Mouse (Mus musculus): ENCODE measurements around the gene Rbm3.
"Not testable (repeated sequence)": the region's sequence is repeated elsewhere in the genome, so short reads cannot be mapped to it uniquely, and the experiment has no call there.

Gene Rbm3

DNA sequence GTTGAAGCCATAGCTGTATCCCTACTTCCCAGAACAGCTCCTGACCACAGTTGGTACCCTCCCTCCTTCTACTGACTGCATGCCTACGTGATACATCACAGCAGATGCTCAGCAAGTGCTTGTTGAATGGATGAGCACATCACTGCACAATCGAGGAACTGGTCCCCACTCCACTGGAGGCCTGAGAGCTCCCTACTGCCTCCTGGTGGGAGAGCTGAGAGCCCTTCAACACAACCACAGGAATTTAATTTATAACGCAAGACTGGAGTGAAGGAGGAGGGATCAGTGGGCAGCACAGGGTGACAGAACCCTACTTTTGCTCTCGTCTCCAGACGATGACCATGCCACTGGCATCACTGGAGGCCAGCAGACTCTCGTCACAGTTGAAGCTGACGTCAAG, 20.4 kb downstream of the Rbm3 start:
- DNase-seq: no peak

DNA sequence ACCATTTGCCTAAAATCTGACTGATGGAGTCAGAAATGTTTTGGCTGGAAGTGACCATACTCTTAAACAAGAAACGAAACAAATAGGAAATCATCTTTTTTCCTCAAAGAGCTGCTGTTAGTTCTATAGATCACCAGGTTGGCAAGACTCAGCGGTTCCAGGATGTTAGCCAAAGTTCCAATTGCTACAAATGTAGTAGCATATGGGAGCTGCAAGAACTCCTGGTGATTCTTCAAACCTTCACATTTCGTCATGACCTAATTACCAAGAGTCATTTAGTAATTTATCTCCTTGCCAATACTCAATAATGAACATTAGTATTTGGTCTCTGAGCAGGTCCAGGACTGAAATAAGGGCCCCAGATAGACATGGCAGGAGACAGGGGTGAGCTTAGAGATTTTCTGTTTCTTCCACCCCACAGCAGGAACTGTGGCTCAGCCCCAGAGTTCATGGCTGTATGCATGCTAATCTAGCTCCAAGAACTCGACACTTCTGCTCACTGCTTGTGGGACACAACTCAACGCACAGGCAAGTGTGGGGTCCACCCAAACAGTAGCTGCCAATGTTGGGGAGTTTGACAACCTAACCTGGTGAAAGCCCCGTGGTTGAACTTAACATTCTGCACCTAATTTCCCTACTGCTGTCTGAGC, 21.7 kb downstream of the Rbm3 start:
- DNase-seq: no peak

DNA sequence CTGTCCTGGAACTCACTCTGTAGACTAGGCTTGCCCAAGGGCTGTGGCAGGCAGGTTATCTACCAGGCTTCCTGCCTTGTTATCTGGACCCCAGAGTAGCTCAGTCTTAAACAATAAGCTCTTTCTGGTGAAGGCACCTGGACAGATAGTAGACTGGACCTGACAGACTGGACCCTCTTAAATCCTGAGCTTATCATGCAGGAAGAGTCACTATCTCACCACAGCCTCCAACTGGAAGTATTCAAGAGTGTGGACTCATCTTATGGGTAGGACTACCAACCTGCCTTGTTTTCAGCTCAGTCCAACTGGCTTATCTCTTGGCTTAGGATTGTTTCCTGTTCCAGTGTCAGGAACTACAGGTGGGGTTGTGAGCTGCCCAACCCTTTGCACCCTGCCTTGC, 28.4 kb downstream of the Rbm3 start:
- no peak for DNase-seq

DNA sequence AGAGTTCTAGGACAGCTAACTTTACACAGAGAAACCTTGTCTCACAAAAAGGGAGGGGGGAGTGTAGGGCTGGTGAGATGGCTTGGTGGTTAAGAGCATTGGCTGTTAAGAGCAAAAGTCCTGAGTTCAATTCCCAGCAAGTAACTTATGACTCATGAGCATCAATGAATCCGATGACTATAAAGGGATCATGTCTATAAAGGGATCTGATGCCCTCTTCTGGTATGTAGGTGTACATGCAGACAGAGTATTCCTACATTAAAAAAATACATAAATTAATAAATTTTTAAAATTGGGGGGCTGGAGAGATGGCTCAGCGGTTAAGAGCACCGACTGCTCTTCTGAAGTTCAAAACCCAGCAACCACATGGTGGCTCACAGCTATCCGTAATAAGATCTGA, 30.4 kb downstream of the Rbm3 start:
- no peak for DNase-seq

DNA sequence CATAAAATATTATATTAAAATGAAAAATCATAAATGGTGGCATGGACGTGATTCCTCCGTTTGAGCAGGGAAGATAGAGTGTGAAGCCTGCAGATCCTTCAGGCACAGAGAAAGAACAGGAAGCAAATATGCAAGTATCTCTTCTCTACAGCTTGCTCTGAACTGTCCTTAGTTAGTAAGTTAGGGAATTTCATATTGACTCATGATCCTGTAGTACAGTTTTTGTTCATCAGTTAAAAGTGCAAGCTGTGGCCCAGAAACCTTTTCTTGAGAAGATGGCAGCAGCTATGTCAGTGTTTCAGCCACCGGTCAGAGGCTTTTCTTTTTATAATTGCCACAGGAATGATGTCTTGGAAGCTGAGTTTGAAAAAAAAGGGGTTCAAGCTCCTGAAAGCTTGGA, 40.7 kb downstream of the Rbm3 start:
- no peak for DNase-seq

DNA sequence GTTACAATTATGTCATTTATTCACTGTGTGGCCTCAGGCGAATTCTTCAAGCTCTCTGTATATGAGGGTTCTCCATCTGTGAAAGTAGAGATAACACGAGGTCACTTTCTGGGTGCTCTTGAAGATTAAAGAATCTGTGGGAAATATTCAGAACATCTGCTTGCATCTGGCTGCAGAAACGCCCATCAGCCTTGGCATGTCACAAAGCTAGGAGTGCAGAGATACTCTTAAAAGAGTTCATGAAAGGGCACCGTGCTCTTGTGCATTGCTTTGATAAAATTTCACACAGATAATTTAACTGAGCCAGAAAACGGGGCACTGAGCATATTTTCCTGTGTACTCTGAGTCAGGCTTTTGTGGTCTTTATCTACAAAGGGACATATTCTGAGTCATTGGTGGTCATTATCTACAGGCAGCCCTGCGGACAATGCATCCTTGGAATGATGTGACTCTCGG, 43.4 kb downstream of the Rbm3 start:
- DNase-seq: no peak

DNA sequence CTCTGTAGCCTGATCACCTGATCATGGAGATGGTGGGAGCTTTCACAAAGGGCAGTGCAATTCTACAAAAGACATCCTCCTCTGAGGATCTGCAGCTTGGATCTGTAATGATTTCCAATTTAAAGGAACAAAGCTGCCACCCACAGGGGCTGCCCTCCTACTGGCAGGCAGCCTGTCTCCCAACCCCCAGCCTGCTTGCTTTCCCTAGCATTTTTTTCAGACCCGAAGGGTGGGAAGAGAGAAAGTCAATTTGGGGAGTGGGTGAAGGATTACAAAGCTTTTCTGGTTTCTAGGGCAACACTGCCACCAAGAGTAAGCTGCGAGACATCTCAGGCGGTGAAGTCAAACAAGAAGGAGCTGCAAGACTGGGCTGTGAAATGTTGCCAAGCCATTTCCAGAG, 44.7 kb downstream of the Rbm3 start:
- DNase-seq: no peak

DNA sequence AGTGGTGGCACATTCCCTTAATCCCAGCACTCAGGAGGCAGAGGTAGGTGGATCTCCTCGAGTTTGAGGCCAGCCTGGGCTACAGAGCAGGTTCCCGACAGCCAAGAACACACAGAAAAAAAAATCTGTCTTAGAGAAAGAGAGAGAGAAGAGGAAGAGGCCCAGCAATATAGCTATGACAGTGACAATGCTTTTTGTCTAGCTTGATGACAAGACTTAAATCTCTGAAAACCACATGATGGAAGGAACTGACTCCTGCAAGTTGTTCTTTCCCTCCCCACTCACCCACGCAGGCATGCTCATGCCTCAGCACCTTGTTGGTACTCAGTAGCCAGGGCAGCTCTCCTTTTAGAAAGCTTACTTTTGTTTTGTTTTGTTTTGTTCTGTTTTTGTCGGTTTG, 46.2 kb downstream of the Rbm3 start:
- DNase-seq: no peak

DNA sequence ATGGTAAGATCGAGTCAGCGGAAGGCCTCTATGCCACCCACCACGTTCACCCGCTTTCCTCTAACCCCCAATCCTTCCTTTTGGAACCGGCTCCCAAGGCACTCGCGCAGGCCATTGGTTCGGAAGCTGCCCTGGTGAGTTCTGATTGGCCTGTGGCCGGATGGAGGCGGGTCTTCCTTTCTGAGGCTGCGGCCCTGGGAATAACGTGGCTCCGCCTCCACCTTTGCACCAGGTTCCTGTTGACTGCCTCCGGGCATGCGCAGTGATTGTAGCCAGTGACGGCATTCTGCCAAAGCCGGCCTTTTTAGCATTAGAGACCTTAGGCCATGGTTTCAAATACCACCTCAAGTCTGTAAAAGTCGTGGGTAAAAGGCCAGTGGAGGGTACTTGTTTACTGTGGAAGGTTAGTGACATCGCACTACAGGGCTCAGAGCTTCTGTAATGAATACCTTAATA, 48.9 kb downstream of the Rbm3 start:
- peak; percentile 89 to 91 for DNase-seq

DNA sequence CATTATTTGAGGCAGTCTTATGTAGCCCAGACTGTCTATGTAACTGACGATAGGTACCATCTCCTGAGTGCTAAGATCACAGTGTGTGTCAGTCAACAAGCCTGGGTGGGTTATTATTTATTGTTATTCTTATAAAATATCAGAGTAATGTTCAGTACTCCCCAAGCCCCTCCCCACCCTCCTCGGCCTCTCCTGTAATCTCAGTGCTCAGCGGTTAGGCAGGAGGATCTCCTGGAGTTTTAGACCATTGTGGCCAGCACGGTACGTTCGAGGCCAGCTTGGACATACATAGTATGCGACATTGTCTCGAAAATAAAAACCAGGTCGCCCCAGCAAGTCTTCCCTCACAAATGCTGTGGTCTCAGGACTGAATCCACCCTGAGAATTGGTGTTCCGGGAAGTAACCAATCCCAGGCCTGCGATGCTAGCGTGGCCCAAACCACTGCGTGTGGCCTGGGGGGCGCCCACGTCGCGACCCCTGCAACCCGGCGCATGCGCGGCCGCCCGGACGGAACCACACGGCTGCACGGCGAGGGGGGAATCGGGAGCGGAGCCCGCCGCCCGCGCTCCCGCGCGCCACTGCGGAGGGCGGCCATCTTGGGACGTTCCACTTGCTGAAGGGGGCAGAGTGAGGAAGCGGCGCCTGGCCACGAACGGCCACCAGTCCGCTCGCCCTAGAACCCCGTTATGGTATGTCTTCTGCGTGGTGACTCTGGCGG, 49.5 kb downstream of the Rbm3 start:
- peak; percentile 73 to 87 for DNase-seq

DNA sequence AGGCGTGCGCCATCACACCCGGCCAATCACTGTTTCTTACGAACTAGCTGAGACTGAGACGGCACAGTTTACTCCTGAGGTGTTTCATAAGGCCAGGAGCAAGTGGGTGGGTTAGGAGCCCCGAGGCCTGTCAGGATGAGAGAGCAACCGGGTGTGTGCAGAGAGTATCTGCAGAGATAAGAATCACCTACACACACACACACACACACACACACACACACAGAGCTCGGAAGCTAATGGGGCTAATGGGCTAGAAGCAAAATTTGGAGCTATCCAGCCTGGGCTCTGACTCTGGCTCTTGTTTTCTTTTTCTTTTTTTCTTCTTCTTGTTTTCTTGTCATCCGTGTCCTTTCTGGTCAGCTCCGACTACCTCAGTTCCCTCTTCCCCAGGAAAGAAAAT, 50.1 kb downstream of the Rbm3 start:
- DNase-seq: no peak

DNA sequence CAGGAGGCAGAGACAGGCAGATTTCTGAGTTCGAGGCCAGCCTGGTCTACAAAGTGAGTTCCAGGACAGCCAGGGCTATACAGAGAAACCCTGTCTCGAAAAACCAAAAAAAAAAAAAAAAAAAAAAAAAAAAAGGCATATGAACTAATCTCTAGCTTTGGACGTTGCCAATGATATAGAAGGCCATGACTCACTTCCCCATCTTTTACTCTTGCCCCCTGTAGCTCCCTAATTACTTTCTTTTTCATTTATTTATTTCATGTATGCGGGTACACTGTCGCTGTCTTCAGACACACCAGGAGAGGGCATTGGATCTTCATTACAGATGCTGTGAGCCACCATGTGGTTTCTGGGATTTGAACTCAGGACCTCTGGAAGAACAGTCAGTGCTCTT, 54.7 kb downstream of the Rbm3 start:
- DNase-seq: not testable (repeated sequence)

DNA sequence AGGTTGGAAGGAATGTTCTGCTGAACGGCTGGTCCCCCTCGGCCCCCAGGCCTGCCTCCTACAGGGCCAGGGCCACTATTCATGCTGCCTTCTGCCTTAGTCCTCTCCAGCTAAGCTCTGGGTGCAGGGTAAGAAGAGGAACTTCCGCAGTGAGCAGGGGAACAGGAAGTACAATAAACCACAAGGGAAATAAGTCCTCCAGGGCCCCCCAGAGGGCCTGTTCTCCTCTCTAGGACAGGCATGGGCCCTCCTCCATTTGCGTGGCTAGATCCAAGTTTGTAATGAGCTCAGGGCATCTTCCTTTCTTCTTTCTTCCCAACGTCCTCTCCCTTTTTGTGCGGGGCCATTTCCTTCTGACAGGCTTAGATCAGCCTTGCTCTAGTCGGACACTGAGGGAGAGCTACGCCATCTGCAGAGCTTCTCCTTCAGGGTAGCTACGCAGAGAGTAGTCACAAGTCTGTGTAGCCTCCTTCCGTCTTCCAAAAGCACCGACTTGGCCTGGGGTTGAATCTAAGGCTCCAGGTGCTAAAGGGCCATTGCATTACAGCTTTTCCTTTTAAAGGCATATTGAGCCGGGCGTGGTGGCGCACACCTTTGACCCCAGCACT, 55.2 kb downstream of the Rbm3 start, which contains the start of gene Was:
TSS of gene Was (minus strand) at position 153 of the 608 bp plus-strand sequence.
- peak; percentile 43 to 45 for DNase-seq

DNA sequence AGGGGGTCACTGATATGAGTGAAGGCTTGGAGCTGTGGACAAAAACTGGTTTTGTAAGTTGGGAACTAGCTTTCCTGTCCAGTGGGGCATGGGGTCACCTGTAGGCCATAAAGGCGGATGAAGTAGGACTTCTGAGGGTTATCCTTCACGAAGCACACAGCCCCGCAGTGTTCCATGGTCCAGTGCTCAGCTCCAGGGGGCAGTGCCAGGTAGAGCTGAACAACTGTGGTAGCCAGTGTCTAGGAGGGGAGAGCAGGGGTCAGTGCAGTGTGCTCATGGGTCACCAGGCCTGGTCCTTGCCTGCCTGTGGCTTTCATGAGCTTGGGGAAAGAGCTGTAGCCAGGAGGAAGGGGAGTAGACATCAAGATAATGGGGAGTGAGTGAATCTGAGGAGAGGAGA, 55.9 kb downstream of the Rbm3 start:
- no peak for DNase-seq
